Comparison of ENCODE assay signal across 20 mouse cellular contexts in the genomic region with DNA sequence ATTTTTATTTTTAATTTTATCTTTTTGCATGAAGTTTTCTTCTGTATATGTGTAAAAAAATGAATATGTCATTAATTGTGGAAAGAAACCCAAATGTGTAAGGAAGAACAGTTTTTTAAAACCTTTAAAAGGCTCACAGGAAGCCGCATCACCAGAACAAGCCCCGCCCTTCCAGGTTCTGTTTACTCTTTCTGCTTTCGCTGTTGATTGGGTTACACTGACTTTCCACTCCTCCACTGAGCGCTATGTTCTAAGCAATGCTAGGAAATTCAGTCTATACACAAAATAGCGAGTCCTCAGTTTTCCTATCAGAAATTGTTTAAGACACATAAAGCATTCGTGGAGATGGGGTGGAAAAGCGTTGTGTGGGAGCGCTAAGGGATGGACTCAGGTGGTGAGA. TPM values are rescaled to one million over a fixed set of nuclear protein-coding genes. Genes with fewer than 3 reads are reported as not detected.
DNase-seq lines count a peak whose midpoint lies in the region; ATAC-seq and TF ChIP-seq lines count a peak whose summit lies in the region.
"Had no signal": no experiment of that assay in that cellular context is flagged by ENCODE, and none has a peak within 500 bp of the region (broad histone marks: within the 10 kb centered on the region; RNA-seq: fewer than 3 reads in every experiment).

No protein-coding gene starts in this region.

- no peak for DNase-seq in heart, postnatal 10 days
- DNase-seq in lung, postnatal 0 days (ENCODE audit: low spot score) = no peak
- DNase-seq in left cerebral cortex, adult 2 months (ENCODE audit: extremely low spot score in 1 of 2, low spot score in 2 of 2) = no peak
- DNase-seq: adrenal gland, postnatal 14 days; cerebellum, adult 9-11 months; kidney, adult 8-10 months; kidney, postnatal 25 days; lung, embryonic 14.5 days; right cerebral cortex, adult 18-20 months had no signal

- TF ChIP-seq EP300 in lung, postnatal 0 days (IDR thresholded peaks at IDR 0.05) = no peak

- H3K27ac ChIP-seq in heart, embryonic 12.5 days (ENCODE audit: poor library complexity, severe bottlenecking) = no peak overlapping the region
- H3K27ac ChIP-seq in lung, embryonic 16.5 days (ENCODE audit: low read length) = no peak overlapping the region
- H3K27ac ChIP-seq in lung, postnatal 0 days (ENCODE audit: low read length) = no peak overlapping the region
- no peak overlapping the region for H3K27ac ChIP-seq in limb, embryonic 15.5 days
- no peak overlapping the region for H3K27ac ChIP-seq in left cerebral cortex, adult 2 months
- H3K27ac ChIP-seq: embryonic facial prominence, embryonic 12.5 days; forebrain, embryonic 13.5 days; hindbrain, embryonic 10.5 days; hindbrain, postnatal 0 days; midbrain, embryonic 12.5 days; neural tube, embryonic 13.5 days had no signal

- H3K27me3 ChIP-seq in heart, embryonic 12.5 days (replicated peaks) = no peaks in the 10 kb centered on the region
- no peaks in the 10 kb centered on the region for H3K27me3 ChIP-seq in lung, embryonic 16.5 days (ENCODE audit: control insufficient read depth, insufficient read depth, low read depth, low read length)
- H3K27me3 ChIP-seq in lung, postnatal 0 days (replicated peaks; ENCODE audit: insufficient read depth, low read length) = no peaks in the 10 kb centered on the region
- no peaks in the 10 kb centered on the region for H3K27me3 ChIP-seq in limb, embryonic 15.5 days
- H3K27me3 ChIP-seq: embryonic facial prominence, embryonic 12.5 days; forebrain, embryonic 13.5 days; neural tube, embryonic 13.5 days had no signal

- no peaks in the 10 kb centered on the region for H3K36me3 ChIP-seq in heart, embryonic 12.5 days
- H3K36me3 ChIP-seq in lung, embryonic 16.5 days (ENCODE audit: control insufficient read depth, insufficient read depth, low read length) = no peaks in the 10 kb centered on the region
- H3K36me3 ChIP-seq in lung, postnatal 0 days (ENCODE audit: insufficient read depth, low read length) = no peaks in the 10 kb centered on the region
- no peaks in the 10 kb centered on the region for H3K36me3 ChIP-seq in limb, embryonic 15.5 days
- H3K36me3 ChIP-seq: embryonic facial prominence, embryonic 12.5 days; hindbrain, embryonic 10.5 days; midbrain, embryonic 12.5 days; neural tube, embryonic 13.5 days had no signal

- H3K4me1 ChIP-seq in heart, embryonic 12.5 days (replicated peaks) = peaks cover 23% of the 10 kb centered on the region
- H3K4me1 ChIP-seq in lung, embryonic 16.5 days (replicated peaks; ENCODE audit: control insufficient read depth, insufficient read depth, low read length) = peaks cover 5% of the 10 kb centered on the region
- H3K4me1 ChIP-seq in lung, postnatal 0 days (ENCODE audit: insufficient read depth, low read depth, low read length) = 0 out of 2 replicates have a peak, but pooled peaks cover 5% of the 10 kb centered on the region
- H3K4me1 ChIP-seq in limb, embryonic 15.5 days = peaks cover 5% of the 10 kb centered on the region; the same call in 1 of the 2 replicates
- H3K4me1 ChIP-seq: forebrain, embryonic 13.5 days; midbrain, embryonic 12.5 days; neural tube, embryonic 13.5 days had no signal

- intact Hi-C loops in heart, postnatal 10 days (cut with DNase I) = no loop called here
- intact Hi-C loops in left cerebral cortex, adult 2 months (cut with DNase I) = no loop called here

- no peaks in the 10 kb centered on the region for H3K9me3 ChIP-seq in heart, embryonic 12.5 days (replicated peaks)
- no peaks in the 10 kb centered on the region for H3K9me3 ChIP-seq in lung, embryonic 16.5 days (ENCODE audit: control insufficient read depth, low read length)
- no peaks in the 10 kb centered on the region for H3K9me3 ChIP-seq in lung, postnatal 0 days (ENCODE audit: low read length)
- no peaks in the 10 kb centered on the region for H3K9me3 ChIP-seq in limb, embryonic 15.5 days
- H3K9me3 ChIP-seq: embryonic facial prominence, embryonic 12.5 days; forebrain, embryonic 13.5 days; hindbrain, embryonic 10.5 days; midbrain, embryonic 12.5 days; neural tube, embryonic 13.5 days had no signal

- peak overlapping the region; percentile 19; the same call in 1 of the 2 replicates for H3K4me2 ChIP-seq in heart, embryonic 12.5 days
- H3K4me2 ChIP-seq in lung, embryonic 16.5 days (ENCODE audit: low read depth, low read length) = peak overlapping the region; percentile 17; the same call in 1 of the 2 replicates
- H3K4me2 ChIP-seq in lung, postnatal 0 days (replicated peaks; ENCODE audit: low read depth, low read length) = no peak overlapping the region
- H3K4me2 ChIP-seq in limb, embryonic 15.5 days = 0 out of 2 replicates have a peak overlapping the region, but pooled peaks have one; percentile 7
- H3K4me2 ChIP-seq: embryonic facial prominence, embryonic 12.5 days; forebrain, embryonic 13.5 days; lung, embryonic 14.5 days; midbrain, embryonic 12.5 days; neural tube, embryonic 13.5 days had no signal

- TF ChIP-seq CTCF in lung, postnatal 0 days (IDR thresholded peaks at IDR 0.05) = no peak
- TF ChIP-seq CTCF in left cerebral cortex, adult 2 months (IDR thresholded peaks at IDR 0.05) = no peak

- no peak overlapping the region for H3K9ac ChIP-seq in heart, embryonic 12.5 days
- H3K9ac ChIP-seq in lung, embryonic 16.5 days (ENCODE audit: low read length) = no peak overlapping the region
- no peak overlapping the region for H3K9ac ChIP-seq in lung, postnatal 0 days (replicated peaks; ENCODE audit: low read depth)
- H3K9ac ChIP-seq in limb, embryonic 15.5 days = no peak overlapping the region
- H3K9ac ChIP-seq: embryonic facial prominence, embryonic 12.5 days; forebrain, embryonic 13.5 days; lung, embryonic 14.5 days; midbrain, embryonic 12.5 days; neural tube, embryonic 13.5 days had no signal

- ATAC-seq in heart, embryonic 12.5 days (ENCODE audit: insufficient number of reproducible peaks, low FRiP score) = no peak
- no peak for ATAC-seq in lung, embryonic 16.5 days (ENCODE audit: low read depth)
- no peak for ATAC-seq in lung, postnatal 0 days
- ATAC-seq in CD4-positive, CD25-positive, alpha-beta regulatory T cell, adult 4 months = peak; percentile 73
- no peak for ATAC-seq in limb, embryonic 15.5 days (ENCODE audit: insufficient number of reproducible peaks, low FRiP score, low TSS enrichment, low read depth)
- ATAC-seq: forebrain, embryonic 13.5 days; hindbrain, postnatal 0 days had no signal

- no peak overlapping the region for H3K4me3 ChIP-seq in heart, embryonic 12.5 days
- H3K4me3 ChIP-seq in lung, embryonic 16.5 days (ENCODE audit: low read length) = no peak overlapping the region
- H3K4me3 ChIP-seq in lung, postnatal 0 days (ENCODE audit: low read depth, low read length) = no peak overlapping the region
- H3K4me3 ChIP-seq in limb, embryonic 15.5 days = no peak overlapping the region
- H3K4me3 ChIP-seq in left cerebral cortex, adult 2 months = no peak overlapping the region
- H3K4me3 ChIP-seq: embryonic facial prominence, embryonic 12.5 days; erythroblast, embryonic 14.5 days; forebrain, embryonic 13.5 days; hindbrain, embryonic 10.5 days; midbrain, embryonic 12.5 days; neural tube, embryonic 13.5 days had no signal

- WGBS in heart, embryonic 12.5 days = 48% methylated on average over 8 of the region's 8 CpGs
- WGBS in lung, embryonic 16.5 days = 40% methylated on average over 8 of the region's 8 CpGs
- 43% methylated on average over 8 of the region's 8 CpGs for WGBS in lung, postnatal 0 days
- 50% methylated on average over 8 of the region's 8 CpGs for WGBS in limb, embryonic 15.5 days

RNA-seq across cellular contexts. Expression of gene S1pr1, which starts 39.6 kb away (rescaled TPM):
- 86.0 and 87.5 TPM in 2 replicates for polyA plus RNA-seq in heart, embryonic 12.5 days (2016; fragmentation: Nextera tagmentation; extraction: Ambion mirVana)
- 10 to 100 TPM; 74.8 to 95.8 TPM for total RNA-seq in heart, postnatal 10 days (2021)
- polyA plus RNA-seq in lung, embryonic 16.5 days (2015; fragmentation: Nextera tagmentation; extraction: Ambion mirVana) = 40.3 and 41.0 TPM in 2 replicates
- 93.0 and 100 TPM in 2 replicates for polyA plus RNA-seq in lung, postnatal 0 days (2015; fragmentation: Nextera tagmentation; extraction: Ambion mirVana)
- polyA plus RNA-seq in CD4-positive, CD25-positive, alpha-beta regulatory T cell, adult 4 months (2017; shearing (Covaris generic)) = 100 to 1,000 TPM; 195 to 238 TPM
- 23.8 and 28.1 TPM in 2 replicates for polyA plus RNA-seq in limb, embryonic 15.5 days (2015; fragmentation: Nextera tagmentation; extraction: Ambion mirVana)
- total RNA-seq in left cerebral cortex, adult 2 months (2021) = 100 to 1,000 TPM in 1 of 2 experiments, 10 to 100 TPM in 1; 90.6 to 118 TPM
- polyA plus RNA-seq: erythroblast, embryonic 14.5 days had no signal
